Mouse (Mus musculus): ENCODE results near the gene Hps4. TPM values are rescaled to one million over a fixed set of nuclear protein-coding genes. Genes with fewer than 3 reads are reported as not detected.

The Hps4 gene
- polyA plus RNA-seq, 1 experiment from 2014 or later = 10.1 TPM

DNA sequence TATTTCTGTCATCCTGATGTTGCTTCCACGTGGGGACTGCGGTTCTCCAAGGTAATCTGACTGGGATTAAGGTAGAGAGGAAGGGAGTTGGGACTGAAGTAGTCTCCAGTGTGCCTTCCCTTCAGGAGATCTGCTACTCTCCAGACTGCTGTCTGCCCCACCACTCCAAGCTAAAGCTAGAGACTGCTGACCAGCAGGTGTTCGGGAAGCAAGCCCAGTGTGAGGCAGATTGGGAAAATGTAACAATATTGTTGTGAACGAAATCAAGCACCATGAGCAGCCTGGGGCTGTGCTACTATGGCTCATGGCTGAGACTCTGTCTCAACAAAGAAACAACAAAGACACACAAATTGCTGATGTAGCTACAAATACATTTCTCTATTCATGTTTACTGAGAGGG is 75.1 kb downstream of the Hps4 start:
- Histone ChIP-seq H3K36me3 (ENCODE audit: inconsistent target) (no peaks in the 10 kb centered on the region), H3K79me2 (ENCODE audit: inconsistent target) (no peaks in the 10 kb centered on the region), H3K27ac (no peak overlapping the region), H3K4me3 (ENCODE audit: inconsistent target) (no peak overlapping the region)
- WGBS (ENCODE audit: missing documents) = 74% methylated on average over 4 of the region's 4 CpGs

DNA sequence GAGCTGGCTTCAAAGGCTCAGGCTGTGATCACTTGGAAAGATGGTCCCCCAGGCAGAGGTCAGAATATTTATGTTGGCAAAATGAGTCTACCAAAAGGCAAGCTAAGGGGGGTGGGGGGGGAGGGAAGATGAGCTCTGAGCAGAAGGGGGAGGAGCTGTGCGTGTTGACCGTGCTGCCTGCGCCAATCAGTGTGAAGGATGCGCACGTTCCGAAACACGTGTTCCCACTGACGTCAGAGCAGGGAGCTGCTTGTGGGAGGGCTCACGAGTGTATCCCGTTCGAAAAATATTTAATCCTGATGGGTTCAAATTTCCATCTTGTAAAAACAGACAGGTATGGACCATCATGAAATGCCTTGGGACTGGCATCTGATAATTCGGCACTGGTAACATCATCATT is 76.7 kb downstream of the Hps4 start:
- H3K4me3 ChIP-seq (ENCODE audit: inconsistent target) = no peak overlapping the region
- 40% methylated on average over 12 of the region's 12 CpGs for WGBS (ENCODE audit: missing documents)

DNA sequence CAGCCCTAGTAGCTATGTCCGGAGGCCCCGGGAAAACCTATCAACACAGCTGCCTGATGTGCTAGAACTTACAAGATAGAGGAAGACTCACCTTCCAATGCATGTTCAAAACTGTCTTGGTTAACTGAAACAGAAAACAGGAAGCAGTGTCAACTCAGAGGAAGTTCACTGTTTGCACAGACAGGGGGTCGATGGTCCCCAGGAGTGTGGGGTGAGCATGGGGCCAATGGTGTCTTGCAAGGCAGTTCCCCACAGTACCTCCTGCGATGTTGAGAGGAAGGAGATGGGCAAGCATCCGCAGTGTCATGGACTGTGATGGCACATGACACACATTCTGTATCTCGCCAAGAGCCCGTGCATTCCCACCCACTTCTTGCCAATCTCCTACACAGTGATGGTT is 83.8 kb downstream of the Hps4 start:
- 40% methylated on average over 7 of the region's 7 CpGs for WGBS (ENCODE audit: missing documents)
- H3K36me3 ChIP-seq (ENCODE audit: inconsistent target) = no peaks in the 10 kb centered on the region
- H3K27ac ChIP-seq = no peak overlapping the region
- no peak overlapping the region for H3K4me3 ChIP-seq (ENCODE audit: inconsistent target)
- H3K79me2 ChIP-seq (ENCODE audit: inconsistent target) = no peaks in the 10 kb centered on the region

More for the DNA sequence above, 76.7 kb downstream of the Hps4 start:
- no peaks in the 10 kb centered on the region for H3K36me3 ChIP-seq (ENCODE audit: inconsistent target)
- no peaks in the 10 kb centered on the region for H3K79me2 ChIP-seq (ENCODE audit: inconsistent target)
- H3K27ac ChIP-seq = no peak overlapping the region

DNA sequence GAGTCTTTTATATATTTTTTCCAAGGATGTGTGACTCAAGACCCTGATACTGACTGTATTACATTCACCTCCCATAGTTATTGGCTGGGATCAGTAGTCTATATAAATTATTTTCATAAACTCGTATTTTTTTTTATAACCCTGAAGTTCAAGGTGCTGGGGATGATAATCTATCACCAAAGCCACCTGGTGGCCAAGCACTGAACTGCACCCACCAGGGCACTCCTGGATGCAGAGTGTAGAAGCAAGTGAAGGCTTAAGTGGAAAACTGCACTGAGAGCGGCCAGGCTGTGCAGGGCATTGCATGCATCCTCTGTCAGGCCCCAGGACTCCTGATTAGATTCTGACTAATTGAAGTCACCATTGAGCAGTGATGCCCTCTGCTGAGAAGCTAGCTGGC is 84.4 kb downstream of the Hps4 start:
- Histone ChIP-seq H3K27ac (no peak overlapping the region), H3K79me2 (ENCODE audit: inconsistent target) (no peaks in the 10 kb centered on the region), H3K4me3 (ENCODE audit: inconsistent target) (no peak overlapping the region), H3K36me3 (ENCODE audit: inconsistent target) (no peaks in the 10 kb centered on the region)
- 66% methylated on average over 2 of the region's 2 CpGs for WGBS (ENCODE audit: missing documents)

Other genes with a start within 250 kb of the Hps4 start
- 0.62 to 5.3 TPM (median 3.6 TPM) in 3 replicates for gene Cryba4, start 90.6 kb upstream of the Hps4 start, polyA plus RNA-seq (2018)
- gene Crybb1, start 87.3 kb upstream of the Hps4 start, polyA plus RNA-seq (2018) = not detected in 3 replicates
- gene Tpst2, start 66.4 kb upstream of the Hps4 start, polyA plus RNA-seq (2018) = 51.3 to 89.5 TPM (median 52.2 TPM) in 3 replicates
- 27.6 to 29.7 TPM (median 28.0 TPM) in 3 replicates for gene Tfip11, start 16.7 kb upstream of the Hps4 start, polyA plus RNA-seq (2018)
- gene Srrd, start within 50 bp of the Hps4 start, polyA plus RNA-seq (2018) = 10.4 to 27.3 TPM (median 21.2 TPM) in 3 replicates
- gene Gm6583, start 12.9 kb downstream of the Hps4 start, polyA plus RNA-seq (2018) = 0.06 TPM in 1 of 3 replicates, not detected in the others
- gene Asphd2, start 51.8 kb downstream of the Hps4 start, polyA plus RNA-seq (2018) = not detected in 3 replicates
- not detected in 3 replicates for gene Gm6588, start 106.3 kb downstream of the Hps4 start, polyA plus RNA-seq (2018)
- not detected in 3 replicates for gene Sez6l, start 234.1 kb downstream of the Hps4 start, polyA plus RNA-seq (2018)

All from macrophage (primary cell).